8 mouse cellular contexts compared by ENCODE assay signal in the genomic region with DNA sequence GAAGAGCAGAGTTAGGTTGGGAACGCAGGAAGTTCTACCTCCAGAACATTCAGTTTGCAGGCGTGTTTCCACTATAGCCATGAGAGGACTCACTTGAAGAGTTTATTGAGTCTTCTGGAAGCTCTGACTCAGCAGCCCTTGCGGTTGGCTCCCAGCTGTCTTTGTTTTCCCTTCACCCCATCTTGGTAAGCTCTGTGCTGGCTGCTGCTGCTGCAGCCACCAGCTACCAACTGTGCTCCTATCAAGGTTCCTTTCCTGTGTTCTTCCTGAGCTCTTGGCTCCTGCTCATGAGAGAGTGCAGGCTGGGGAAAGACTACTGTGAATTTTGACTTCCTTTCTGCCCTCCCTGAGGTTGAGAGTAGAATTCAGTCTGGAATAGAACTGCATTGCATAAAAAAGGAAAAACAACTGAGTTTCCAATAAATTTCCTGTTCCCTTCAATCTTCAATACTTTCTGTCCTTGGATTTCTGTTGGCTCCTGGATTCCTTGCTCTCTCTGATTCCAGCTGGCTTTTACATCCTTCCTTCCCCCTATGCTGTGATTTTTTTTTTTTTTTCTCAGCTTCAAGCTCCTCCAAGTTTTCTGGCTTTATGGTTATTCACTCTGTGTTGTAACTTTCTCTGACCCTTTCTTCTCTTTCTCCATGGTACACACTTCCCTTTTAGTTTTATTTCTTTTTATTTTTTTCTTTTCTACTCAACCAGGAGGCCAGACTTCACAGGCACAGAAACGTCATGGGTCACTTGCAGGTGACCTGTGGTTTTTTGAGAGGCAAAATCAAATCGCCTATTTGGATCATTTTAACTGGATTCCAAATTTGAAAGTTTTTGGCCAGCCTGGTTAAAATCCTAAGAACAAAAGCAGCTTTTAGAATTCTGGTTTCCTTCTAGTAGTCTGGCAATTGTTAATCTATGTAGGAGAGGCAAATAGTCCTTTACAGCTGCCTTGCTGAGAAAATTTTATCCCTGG. TPM values are rescaled to one million over a fixed set of nuclear protein-coding genes. Genes with fewer than 3 reads are reported as not detected.
DNase-seq lines count a peak whose midpoint lies in the region; ATAC-seq and TF ChIP-seq lines count a peak whose summit lies in the region.

No protein-coding gene starts in this region.

- no peaks in the 10 kb centered on the region for H3K36me3 ChIP-seq in lung, embryonic 14.5 days (ENCODE audit: insufficient read depth)
- no peaks in the 10 kb centered on the region for H3K36me3 ChIP-seq in heart, embryonic 14.5 days (ENCODE audit: control insufficient read depth, insufficient read depth, low read length)
- no peaks in the 10 kb centered on the region for H3K36me3 ChIP-seq in lung, embryonic 15.5 days

- 0 out of 2 replicates have a peak, but pooled peaks have one; percentile 49 for ATAC-seq in cerebellum, adult (ENCODE audit: insufficient number of reproducible peaks, low FRiP score, low TSS enrichment)
- ATAC-seq in lung, embryonic 14.5 days (ENCODE audit: insufficient read depth), result peak; percentile 62; the same call in 1 of the 2 replicates
- peak; percentile 73; the same call in 1 of the 2 replicates for ATAC-seq in heart, embryonic 14.5 days (ENCODE audit: insufficient number of reproducible peaks, insufficient read depth, low FRiP score, low read depth)
- ATAC-seq in lung, embryonic 15.5 days (ENCODE audit: borderline replicate concordance, extremely low read depth, low FRiP score, low TSS enrichment), result peak; percentile 42; the same call in 1 of the 2 replicates

- no peaks in the 10 kb centered on the region for H3K27me3 ChIP-seq in lung, embryonic 14.5 days (ENCODE audit: insufficient read depth, low read length)
- no peaks in the 10 kb centered on the region for H3K27me3 ChIP-seq in heart, embryonic 14.5 days (ENCODE audit: control insufficient read depth, insufficient read depth, low read length)
- no peaks in the 10 kb centered on the region for H3K27me3 ChIP-seq in lung, embryonic 15.5 days

- no peak for TF ChIP-seq CTCF in lung, embryonic 14.5 days (IDR thresholded peaks at IDR 0.05; ENCODE audit: low read depth)

- H3K4me3 ChIP-seq in lung, embryonic 14.5 days (ENCODE audit: low read depth, low read length), result no peak overlapping the region
- H3K4me3 ChIP-seq in heart, embryonic 14.5 days (ENCODE audit: control insufficient read depth in 1 of 2, insufficient read depth in 1 of 2, low read depth in 1 of 2, low read length in 2 of 2), result no peak overlapping the region
- no peak overlapping the region for H3K4me3 ChIP-seq in lung, embryonic 15.5 days

- no peak overlapping the region for H3K9ac ChIP-seq in lung, embryonic 14.5 days
- H3K9ac ChIP-seq in heart, embryonic 14.5 days (ENCODE audit: low read length), result no peak overlapping the region
- no peak overlapping the region for H3K9ac ChIP-seq in lung, embryonic 15.5 days

- peak overlapping the region; percentile 80 for H3K27ac ChIP-seq in lung, embryonic 14.5 days (ENCODE audit: low read depth)
- H3K27ac ChIP-seq in heart, embryonic 14.5 days (replicated peaks in 1 of 2; ENCODE audit: control insufficient read depth in 1 of 2, insufficient read depth in 1 of 2, low read depth in 2 of 2, low read length in 2 of 2), result peak overlapping the region; percentile 72 to 78
- H3K27ac ChIP-seq in lung, embryonic 15.5 days, result peak overlapping the region; percentile 73

- H3K4me2 ChIP-seq in lung, embryonic 14.5 days, result no peak overlapping the region
- no peak overlapping the region for H3K4me2 ChIP-seq in heart, embryonic 14.5 days (ENCODE audit: low read length)
- no peak overlapping the region for H3K4me2 ChIP-seq in lung, embryonic 15.5 days

- 35% methylated on average over 5 of the region's 5 CpGs for WGBS in lung, embryonic 14.5 days
- WGBS in heart, embryonic 14.5 days, result 42% methylated on average over 5 of the region's 5 CpGs
- 26% methylated on average over 5 of the region's 5 CpGs for WGBS in lung, embryonic 15.5 days

- H3K4me1 ChIP-seq in lung, embryonic 14.5 days (ENCODE audit: insufficient read depth), result peaks cover 5% of the 10 kb centered on the region
- H3K4me1 ChIP-seq in heart, embryonic 14.5 days (ENCODE audit: control insufficient read depth in 2 of 2, insufficient read depth in 2 of 2, low read length in 2 of 2), result peaks cover 0 to 3% of the 10 kb centered on the region in 2 experiments; a peak in 2 of 4 replicates
- peaks cover 16% of the 10 kb centered on the region for H3K4me1 ChIP-seq in lung, embryonic 15.5 days

- no peak for DNase-seq in cerebellum, adult 9-10 months
- peak; percentile 58 for DNase-seq in lung, embryonic 14.5 days
- no peak for DNase-seq in lung, postnatal 14 days
- no peak for DNase-seq in thymus, postnatal 36 days
- DNase-seq in spleen, postnatal 14 days (ENCODE audit: low spot score in 2 of 2), result no peak

- no peaks in the 10 kb centered on the region for H3K9me3 ChIP-seq in lung, embryonic 14.5 days (ENCODE audit: low read depth, low read length)
- H3K9me3 ChIP-seq in heart, embryonic 14.5 days (ENCODE audit: control insufficient read depth, low read length), result no peaks in the 10 kb centered on the region
- no peaks in the 10 kb centered on the region for H3K9me3 ChIP-seq in lung, embryonic 15.5 days

RNA-seq across cellular contexts. Expression of a gene that starts 9.9 kb away (rescaled TPM):
- polyA plus RNA-seq in lung, embryonic 14.5 days (2014; fragmentation: Nextera tagmentation; extraction: Ambion mirVana), result 9.3 and 9.5 TPM in 2 replicates
- polyA plus RNA-seq in heart, embryonic 14.5 days (2014; fragmentation: Nextera tagmentation; extraction: Ambion mirVana), result 0.62 and 2.2 TPM in 2 replicates
- 8.8 and 9.9 TPM in 2 replicates for polyA plus RNA-seq in lung, embryonic 15.5 days (2015; fragmentation: Nextera tagmentation; extraction: Ambion mirVana)
